Mouse (Mus musculus): Measurements from ENCODE around the gene Tbxa2r. TPM values are rescaled to one million over a fixed set of nuclear protein-coding genes. Genes with fewer than 3 reads are reported as not detected.
A peak's percentile ranks its signal among the peaks of the same experiment; 100 is the strongest.

Tbxa2r gene
- polyA plus RNA-seq, 1 experiment from 2014 or later: 23.1 TPM

- ATAC-seq (ENCODE audit: insufficient number of reproducible peaks, insufficient read depth, low FRiP score, low read depth): no peak
- Histone ChIP-seq H3K4me2 (replicated peaks; ENCODE audit: low read depth, low read length) (peak overlapping the region; percentile 36), H3K4me1 (ENCODE audit: control insufficient read depth, insufficient read depth, low read length) (peaks cover 28% of the 10 kb centered on the region)
Measured at GRCm38 (mm10) chr10:81327959-81328358, 572 bp upstream of the Tbxa2r start.

GRCm38 (mm10) chr10:81329194-81329975, 854 bp downstream of the Tbxa2r start:
- Histone ChIP-seq H3K4me2 (replicated peaks; ENCODE audit: low read depth, low read length) (peak overlapping the region; percentile 36), H3K27ac (ENCODE audit: low read length) (peak overlapping the region; percentile 85), H3K9me3 (ENCODE audit: control insufficient read depth, low read depth, low read length) (no peaks in the 10 kb centered on the region), H3K4me1 (ENCODE audit: control insufficient read depth, insufficient read depth, low read length) (peaks cover 29% of the 10 kb centered on the region), H3K9ac (replicated peaks; ENCODE audit: low read depth, low read length) (peak overlapping the region; percentile 41; the same call in 1 of the 2 replicates), H3K36me3 (ENCODE audit: control insufficient read depth, insufficient read depth, low read length) (peaks cover 29% of the 10 kb centered on the region), H3K4me3 (ENCODE audit: low read depth, low read length) (peak overlapping the region; percentile 26), H3K27me3 (ENCODE audit: control insufficient read depth, insufficient read depth, low read length) (0 out of 2 replicates have a peak, but pooled peaks cover 5% of the 10 kb centered on the region)
- WGBS: 43% methylated on average over 10 of the region's 10 CpGs
- peak; percentile 77; the same call in 1 of the 2 replicates for ATAC-seq (ENCODE audit: insufficient number of reproducible peaks, insufficient read depth, low FRiP score, low read depth)

More at GRCm38 (mm10) chr10:81327959-81328358, 572 bp upstream of the Tbxa2r start:
- WGBS: 18% methylated on average over 2 of the region's 2 CpGs
- peaks cover 43% of the 10 kb centered on the region for H3K36me3 ChIP-seq (ENCODE audit: control insufficient read depth, insufficient read depth, low read length)
- no peak overlapping the region for H3K9ac ChIP-seq (replicated peaks; ENCODE audit: low read depth, low read length)
- H3K9me3 ChIP-seq (ENCODE audit: control insufficient read depth, low read depth, low read length): no peaks in the 10 kb centered on the region
- H3K27me3 ChIP-seq (ENCODE audit: control insufficient read depth, insufficient read depth, low read length): 0 out of 2 replicates have a peak, but pooled peaks cover 5% of the 10 kb centered on the region
- 0 out of 2 replicates have a peak overlapping the region, but pooled peaks have one; percentile 26 for H3K4me3 ChIP-seq (ENCODE audit: low read depth, low read length)
- H3K27ac ChIP-seq (ENCODE audit: low read length): peak overlapping the region; percentile 85; the same call in 1 of the 2 replicates

- ATAC-seq (ENCODE audit: insufficient number of reproducible peaks, insufficient read depth, low FRiP score, low read depth): no peak; the same call in 1 of the 2 replicates
Measured at GRCm38 (mm10) chr10:81330007-81330406, 1.5 kb downstream of the Tbxa2r start.

GRCm38 (mm10) chr10:81332277-81332676, 3.7 kb downstream of the Tbxa2r start:
- Histone ChIP-seq H3K4me2 (replicated peaks; ENCODE audit: low read depth, low read length) (peak overlapping the region; percentile 18; the same call in 1 of the 2 replicates), H3K9me3 (ENCODE audit: control insufficient read depth, low read depth, low read length) (no peaks in the 10 kb centered on the region), H3K27me3 (ENCODE audit: control insufficient read depth, insufficient read depth, low read length) (0 out of 2 replicates have a peak, but pooled peaks cover 5% of the 10 kb centered on the region), H3K36me3 (ENCODE audit: control insufficient read depth, insufficient read depth, low read length) (peaks cover under 1% of the 10 kb centered on the region; the same call in 1 of the 2 replicates), H3K9ac (replicated peaks; ENCODE audit: low read depth, low read length) (no peak overlapping the region), H3K4me3 (ENCODE audit: low read depth, low read length) (no peak overlapping the region), H3K27ac (ENCODE audit: low read length) (no peak overlapping the region), H3K4me1 (ENCODE audit: control insufficient read depth, insufficient read depth, low read length) (peaks cover 48% of the 10 kb centered on the region)
- ATAC-seq (ENCODE audit: insufficient number of reproducible peaks, insufficient read depth, low FRiP score, low read depth): no peak
- WGBS: 32% methylated on average over 29 of the region's 29 CpGs

More at GRCm38 (mm10) chr10:81330007-81330406, 1.5 kb downstream of the Tbxa2r start:
- Histone ChIP-seq H3K36me3 (ENCODE audit: control insufficient read depth, insufficient read depth, low read length) (peaks cover 23% of the 10 kb centered on the region), H3K9ac (replicated peaks; ENCODE audit: low read depth, low read length) (peak overlapping the region; percentile 41; the same call in 1 of the 2 replicates), H3K4me2 (replicated peaks; ENCODE audit: low read depth, low read length) (peak overlapping the region; percentile 36), H3K4me3 (ENCODE audit: low read depth, low read length) (peak overlapping the region; percentile 26; the same call in 1 of the 2 replicates), H3K9me3 (ENCODE audit: control insufficient read depth, low read depth, low read length) (no peaks in the 10 kb centered on the region), H3K4me1 (ENCODE audit: control insufficient read depth, insufficient read depth, low read length) (peaks cover 35% of the 10 kb centered on the region), H3K27ac (ENCODE audit: low read length) (peak overlapping the region; percentile 85), H3K27me3 (ENCODE audit: control insufficient read depth, insufficient read depth, low read length) (0 out of 2 replicates have a peak, but pooled peaks cover 5% of the 10 kb centered on the region)
- WGBS: 64% methylated on average over 4 of the region's 4 CpGs

DNA sequence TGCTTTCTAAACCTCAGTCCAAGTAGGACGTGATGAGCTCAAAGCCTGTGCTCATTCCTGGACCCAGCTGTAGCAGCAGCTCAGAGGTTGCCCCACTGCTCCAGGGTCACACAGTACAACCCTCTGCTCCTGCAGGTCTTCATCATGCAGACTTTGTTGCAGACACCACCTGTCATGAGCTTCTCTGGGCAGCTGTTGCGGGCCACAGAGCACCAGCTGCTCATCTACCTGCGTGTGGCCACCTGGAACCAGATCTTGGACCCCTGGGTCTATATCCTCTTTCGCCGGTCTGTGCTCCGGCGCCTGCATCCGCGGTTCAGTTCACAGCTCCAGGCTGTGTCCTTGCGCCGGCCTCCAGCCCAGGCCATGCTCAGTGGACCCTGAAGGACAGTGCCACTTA, 5.8 kb downstream of the Tbxa2r start:
- Histone ChIP-seq H3K27ac (ENCODE audit: low read length) (peak overlapping the region; percentile 82; the same call in 1 of the 2 replicates), H3K36me3 (ENCODE audit: control insufficient read depth, insufficient read depth, low read length) (no peaks in the 10 kb centered on the region; the same call in 1 of the 2 replicates), H3K4me2 (replicated peaks; ENCODE audit: low read depth, low read length) (no peak overlapping the region), H3K4me1 (ENCODE audit: control insufficient read depth, insufficient read depth, low read length) (peaks cover 34% of the 10 kb centered on the region), H3K4me3 (ENCODE audit: low read depth, low read length) (no peak overlapping the region), H3K9ac (replicated peaks; ENCODE audit: low read depth, low read length) (no peak overlapping the region), H3K27me3 (ENCODE audit: control insufficient read depth, insufficient read depth, low read length) (0 out of 2 replicates have a peak, but pooled peaks cover 7% of the 10 kb centered on the region), H3K9me3 (ENCODE audit: control insufficient read depth, low read depth, low read length) (no peaks in the 10 kb centered on the region)
- ATAC-seq (ENCODE audit: insufficient number of reproducible peaks, insufficient read depth, low FRiP score, low read depth): no peak
- 72% methylated on average over 11 of the region's 11 CpGs for WGBS

- Histone ChIP-seq H3K27me3 (ENCODE audit: control insufficient read depth, insufficient read depth, low read length) (0 out of 2 replicates have a peak, but pooled peaks cover 7% of the 10 kb centered on the region), H3K4me2 (replicated peaks; ENCODE audit: low read depth, low read length) (peak overlapping the region; percentile 27; the same call in 1 of the 2 replicates), H3K9ac (replicated peaks; ENCODE audit: low read depth, low read length) (0 out of 2 replicates have a peak overlapping the region, but pooled peaks have one; percentile 10)
Measured at GRCm38 (mm10) chr10:81335393-81336340, 7.1 kb downstream of the Tbxa2r start.

DNA sequence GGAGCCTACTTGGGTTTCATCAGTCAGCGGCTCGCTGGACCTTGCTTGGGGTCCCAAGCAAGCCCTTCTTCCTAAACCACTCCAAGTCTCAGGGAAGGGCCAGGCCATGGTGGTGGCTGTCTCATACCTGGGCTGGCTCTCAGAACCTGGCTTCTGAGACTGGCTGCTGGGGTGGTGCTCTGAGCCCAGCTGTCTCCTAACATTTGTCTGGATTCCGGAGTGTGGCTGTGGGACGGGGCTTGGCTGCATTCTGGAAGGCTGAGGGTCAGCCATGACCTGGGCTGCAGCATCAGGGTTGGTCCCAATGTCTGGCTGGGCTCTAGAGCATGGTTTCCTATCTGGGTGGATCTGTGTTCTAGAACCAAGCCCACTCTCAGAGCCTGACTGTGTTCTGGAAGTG, 8.0 kb downstream of the Tbxa2r start:
- H3K9me3 ChIP-seq (ENCODE audit: control insufficient read depth, low read depth, low read length): no peaks in the 10 kb centered on the region
- no peak for ATAC-seq (ENCODE audit: insufficient number of reproducible peaks, insufficient read depth, low FRiP score, low read depth)
- H3K4me1 ChIP-seq (ENCODE audit: control insufficient read depth, insufficient read depth, low read length): peaks cover 26% of the 10 kb centered on the region
- WGBS: 94% methylated on average over 4 of the region's 4 CpGs
- H3K27me3 ChIP-seq (ENCODE audit: control insufficient read depth, insufficient read depth, low read length): peaks cover 10% of the 10 kb centered on the region; the same call in 1 of the 2 replicates
- H3K27ac ChIP-seq (ENCODE audit: low read length): peak overlapping the region; percentile 88
- no peak overlapping the region for H3K4me2 ChIP-seq (replicated peaks; ENCODE audit: low read depth, low read length)
- H3K36me3 ChIP-seq (ENCODE audit: control insufficient read depth, insufficient read depth, low read length): no peaks in the 10 kb centered on the region; the same call in 1 of the 2 replicates
- no peak overlapping the region for H3K4me3 ChIP-seq (ENCODE audit: low read depth, low read length)
- no peak overlapping the region for H3K9ac ChIP-seq (replicated peaks; ENCODE audit: low read depth, low read length)

More at GRCm38 (mm10) chr10:81335393-81336340, 7.1 kb downstream of the Tbxa2r start:
- Histone ChIP-seq H3K4me3 (ENCODE audit: low read depth, low read length) (no peak overlapping the region), H3K4me1 (ENCODE audit: control insufficient read depth, insufficient read depth, low read length) (peaks cover 25% of the 10 kb centered on the region), H3K27ac (ENCODE audit: low read length) (peak overlapping the region; percentile 88), H3K36me3 (ENCODE audit: control insufficient read depth, insufficient read depth, low read length) (no peaks in the 10 kb centered on the region; the same call in 1 of the 2 replicates), H3K9me3 (ENCODE audit: control insufficient read depth, low read depth, low read length) (no peaks in the 10 kb centered on the region)
- 35% methylated on average over 19 of the region's 19 CpGs for WGBS
- peak; percentile 31; the same call in 1 of the 2 replicates for ATAC-seq (ENCODE audit: insufficient number of reproducible peaks, insufficient read depth, low FRiP score, low read depth)
